Mouse (Mus musculus) heart, embryonic 12.5 days (tissue): ENCODE measurements around the gene Nudt22. TPM values are rescaled to one million over a fixed set of nuclear protein-coding genes. Genes with fewer than 3 reads are reported as not detected.

ENCODE experiments used
- ATAC-seq: fragments of 200-750 bp; cut with Nextera tagmentation; 2 replicates; pipeline ENCODE4 v1.8.0; 2017; ENCODE audit warnings: moderate TSS enrichment, moderate library complexity; ENCODE audit not compliant: insufficient number of reproducible peaks, low FRiP score
- H3K27ac ChIP-seq: fragments of 300-500 bp; sonication (generic); 2 replicates; pipeline ENCODE4 v1.5.1; 2016; ENCODE audit warnings: mild to moderate bottlenecking, moderate library complexity; ENCODE audit not compliant: poor library complexity, severe bottlenecking
- H3K27me3 ChIP-seq: fragments of 300-500 bp; sonication (generic); replicated peaks from 2 replicates; pipeline ENCODE4 v1.6.1; 2016; ENCODE audit warnings: mild to moderate bottlenecking, moderate library complexity
- H3K36me3 ChIP-seq: fragments of 300-500 bp; sonication (generic); 2 replicates; pipeline ENCODE4 v1.6.1; 2016; ENCODE audit warnings: mild to moderate bottlenecking, moderate library complexity
- H3K4me1 ChIP-seq: fragments of 300-500 bp; sonication (generic); replicated peaks from 2 replicates; pipeline ENCODE4 v1.6.1; 2016; ENCODE audit warnings: mild to moderate bottlenecking
- H3K4me2 ChIP-seq: fragments of 300-500 bp; sonication (generic); 2 replicates; pipeline ENCODE4 v1.6.1; 2016; ENCODE audit warnings: mild to moderate bottlenecking, moderate library complexity
- H3K4me3 ChIP-seq: fragments of 300-500 bp; sonication (generic); 2 replicates; pipeline ENCODE4 v1.5.1; 2016; ENCODE audit warnings: mild to moderate bottlenecking
- H3K9ac ChIP-seq: fragments of 300-500 bp; sonication (generic); 2 replicates; pipeline ENCODE4 v1.6.1; 2016; ENCODE audit warnings: mild to moderate bottlenecking, moderate library complexity
- H3K9me3 ChIP-seq: fragments of 300-500 bp; sonication (generic); replicated peaks from 2 replicates; pipeline ENCODE4 v1.6.1; 2016; ENCODE audit warnings: mild to moderate bottlenecking, moderate library complexity
- WGBS: fragments of 180-500 bp; shearing (Covaris S2); methylation state at CpG from one replicate; pipeline ENCODE4 v1.1.7; 2016; 5-methylcytosine and 5-hydroxymethylcytosine counted together
- polyA plus RNA-seq: library from polyadenylated mRNA; unstranded; fragments of >200 nt; fragmentation: Nextera tagmentation; extraction: Ambion mirVana; gene quantifications from 2 replicates; pipeline ENCODE4 v1.2.1, GENCODE M21; 2016

The Nudt22 gene
- polyA plus RNA-seq, result 22.4 and 23.6 TPM in 2 replicates

DNA sequence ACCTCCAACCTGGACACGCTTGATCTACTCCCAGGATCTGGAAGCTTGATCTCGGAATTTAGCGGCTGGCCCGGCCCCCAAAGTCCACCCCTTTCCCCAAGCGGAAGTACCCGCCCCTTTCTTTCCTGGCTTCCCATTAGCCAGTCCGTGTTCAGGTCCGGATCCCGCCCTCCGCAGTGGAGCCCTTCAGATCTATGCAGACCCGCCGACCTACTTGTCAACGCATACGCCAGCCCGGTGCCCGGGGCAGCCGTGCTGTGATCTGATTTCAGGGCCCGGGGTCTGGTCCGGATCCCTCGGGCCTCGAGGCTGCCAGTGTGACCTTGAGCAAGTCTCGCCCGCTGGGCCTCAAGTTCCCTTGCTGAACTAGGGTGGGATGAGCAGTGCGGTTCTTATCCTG is at the start of gene Nudt22, which contains the start of gene Trpt1:
TSS of gene Nudt22 (minus strand) at position 112 of the 400 bp plus-strand sequence.
TSS of gene Trpt1 (plus strand) at position 126 of the 400 bp plus-strand sequence.
- Histone ChIP-seq H3K27me3 (no peaks in the 10 kb centered on the region), H3K9ac (peak within 1 kb of the TSS; percentile 81), H3K4me2 (peak within 1 kb of the TSS; percentile 82), H3K4me1 (peaks cover 41% of the 10 kb centered on the region), H3K36me3 (peaks cover 26% of the 10 kb centered on the region), H3K9me3 (0 out of 2 replicates have a peak, but pooled peaks cover 15% of the 10 kb centered on the region), H3K27ac (peak within 1 kb of the TSS; percentile 67), H3K4me3 (peak within 1 kb of the TSS; percentile 61)
- under 1% methylated on average over 24 of the region's 24 CpGs for WGBS
- ATAC-seq, result peak; percentile 73

DNA sequence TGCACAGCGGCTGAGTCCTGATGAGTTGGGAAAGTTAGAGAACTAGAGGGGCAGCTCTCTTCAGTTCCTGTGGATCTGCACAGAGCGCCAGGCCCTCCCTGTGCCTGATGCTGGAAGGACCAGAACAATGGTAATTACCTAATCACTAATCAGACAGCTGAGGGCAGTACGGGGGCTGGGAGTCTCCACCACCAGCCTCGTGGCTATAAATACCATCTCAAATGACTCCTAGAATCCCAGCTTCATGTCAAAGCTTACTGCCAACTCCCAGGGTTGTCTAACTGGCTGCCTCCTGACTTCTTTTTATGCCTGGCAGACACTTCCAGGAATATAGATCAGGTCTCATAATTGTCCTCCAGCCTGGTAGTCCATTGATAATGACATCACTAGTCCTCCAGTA is 48.8 kb upstream of the Nudt22 start:
- Histone ChIP-seq H3K4me1 (peaks cover 13% of the 10 kb centered on the region), H3K4me3 (no peak overlapping the region), H3K9ac (peak overlapping the region; percentile 0; the same call in 1 of the 2 replicates), H3K36me3 (no peaks in the 10 kb centered on the region), H3K27ac (peak overlapping the region; percentile 71), H3K4me2 (no peak overlapping the region), H3K9me3 (no peaks in the 10 kb centered on the region), H3K27me3 (no peaks in the 10 kb centered on the region)
- ATAC-seq, result no peak
- 27% methylated on average over 4 of the region's 4 CpGs for WGBS

DNA sequence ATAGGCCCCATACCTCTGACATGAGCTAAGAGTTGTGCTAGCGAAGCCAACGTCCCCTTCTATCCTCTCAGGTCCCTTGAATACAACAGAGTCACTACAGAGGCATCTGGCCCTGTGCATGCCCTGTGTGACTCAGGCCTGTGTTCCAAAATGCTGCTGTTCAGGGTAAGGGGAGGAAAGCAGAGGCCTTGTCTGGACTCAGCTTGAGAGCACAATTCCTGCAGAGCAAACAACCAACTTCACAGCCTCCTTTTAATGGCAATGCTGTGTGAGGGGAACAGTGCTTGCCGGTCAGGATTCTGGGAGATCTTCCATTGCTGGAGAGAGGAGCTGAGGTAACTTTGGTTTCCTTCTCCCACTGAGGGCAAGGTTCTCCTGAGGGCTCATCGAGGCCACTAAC is 48.4 kb upstream of the Nudt22 start:
- Histone ChIP-seq H3K27me3 (no peaks in the 10 kb centered on the region), H3K36me3 (no peaks in the 10 kb centered on the region), H3K27ac (peak overlapping the region; percentile 71), H3K9me3 (no peaks in the 10 kb centered on the region), H3K9ac (peak overlapping the region; percentile 0; the same call in 1 of the 2 replicates), H3K4me2 (no peak overlapping the region), H3K4me1 (peaks cover 13% of the 10 kb centered on the region), H3K4me3 (no peak overlapping the region)
- 51% methylated on average over 4 of the region's 4 CpGs for WGBS
- no peak for ATAC-seq

DNA sequence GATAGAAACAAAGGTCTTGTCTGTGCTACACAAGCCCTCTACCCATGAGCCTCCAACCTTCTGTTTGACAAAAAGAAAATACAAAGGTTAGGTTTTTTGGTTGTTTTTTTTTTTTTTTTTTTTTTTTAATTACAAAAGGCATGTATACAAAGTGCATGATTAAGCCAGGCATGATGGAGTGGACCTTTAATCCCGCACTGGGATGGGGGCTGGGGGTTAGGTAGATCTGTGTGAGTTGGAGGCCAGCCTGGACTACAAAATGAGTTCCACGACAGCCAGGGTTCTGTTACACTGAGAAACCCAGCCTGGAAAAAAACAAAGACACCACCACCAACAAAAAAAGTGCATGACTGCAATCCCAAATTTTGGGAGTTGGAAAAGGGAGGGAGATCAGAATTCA is 45.3 kb upstream of the Nudt22 start:
- no peaks in the 10 kb centered on the region for H3K36me3 ChIP-seq
- 92% methylated on average over 2 of the region's 2 CpGs for WGBS
- peaks cover 37% of the 10 kb centered on the region for H3K4me1 ChIP-seq
- H3K9ac ChIP-seq, result peak overlapping the region; percentile 84; the same call in 1 of the 2 replicates
- peak overlapping the region; percentile 75 for H3K4me2 ChIP-seq
- no peaks in the 10 kb centered on the region for H3K27me3 ChIP-seq
- no peak overlapping the region for H3K4me3 ChIP-seq
- no peak for ATAC-seq
- no peak overlapping the region for H3K27ac ChIP-seq
- H3K9me3 ChIP-seq, result no peaks in the 10 kb centered on the region

DNA sequence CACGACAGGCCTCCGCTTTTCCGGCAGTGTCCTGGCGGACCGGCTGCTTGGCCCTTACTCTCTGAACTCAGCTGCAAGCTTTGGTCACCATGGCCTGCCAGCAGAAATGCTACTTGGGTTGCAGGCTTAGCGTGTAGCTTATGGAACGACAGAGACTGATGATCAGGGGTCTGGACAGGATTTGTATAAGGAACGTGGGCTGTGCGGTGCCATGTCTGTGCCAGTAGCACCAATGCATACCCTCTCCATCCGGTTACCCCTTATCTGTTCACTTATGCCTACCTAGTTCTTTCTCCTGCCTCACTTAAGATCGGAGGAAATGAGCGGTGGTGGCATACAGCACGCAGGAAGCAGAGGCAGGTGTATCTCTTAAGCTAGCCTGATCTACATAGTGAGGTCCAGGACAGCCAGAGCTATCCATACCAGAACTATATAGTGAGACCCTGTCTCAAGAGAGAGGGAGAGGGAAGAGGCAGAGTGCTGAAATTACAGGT is 44.8 kb upstream of the Nudt22 start:
- Histone ChIP-seq H3K9ac (peak overlapping the region; percentile 84), H3K4me2 (peak overlapping the region; percentile 75), H3K4me3 (peak overlapping the region; percentile 93), H3K27me3 (no peaks in the 10 kb centered on the region), H3K4me1 (peaks cover 37% of the 10 kb centered on the region), H3K36me3 (no peaks in the 10 kb centered on the region), H3K9me3 (no peaks in the 10 kb centered on the region), H3K27ac (peak overlapping the region; percentile 90)
- WGBS, result 21% methylated on average over 13 of the region's 13 CpGs
- ATAC-seq, result peak; percentile 5; the same call in 1 of the 2 replicates

DNA sequence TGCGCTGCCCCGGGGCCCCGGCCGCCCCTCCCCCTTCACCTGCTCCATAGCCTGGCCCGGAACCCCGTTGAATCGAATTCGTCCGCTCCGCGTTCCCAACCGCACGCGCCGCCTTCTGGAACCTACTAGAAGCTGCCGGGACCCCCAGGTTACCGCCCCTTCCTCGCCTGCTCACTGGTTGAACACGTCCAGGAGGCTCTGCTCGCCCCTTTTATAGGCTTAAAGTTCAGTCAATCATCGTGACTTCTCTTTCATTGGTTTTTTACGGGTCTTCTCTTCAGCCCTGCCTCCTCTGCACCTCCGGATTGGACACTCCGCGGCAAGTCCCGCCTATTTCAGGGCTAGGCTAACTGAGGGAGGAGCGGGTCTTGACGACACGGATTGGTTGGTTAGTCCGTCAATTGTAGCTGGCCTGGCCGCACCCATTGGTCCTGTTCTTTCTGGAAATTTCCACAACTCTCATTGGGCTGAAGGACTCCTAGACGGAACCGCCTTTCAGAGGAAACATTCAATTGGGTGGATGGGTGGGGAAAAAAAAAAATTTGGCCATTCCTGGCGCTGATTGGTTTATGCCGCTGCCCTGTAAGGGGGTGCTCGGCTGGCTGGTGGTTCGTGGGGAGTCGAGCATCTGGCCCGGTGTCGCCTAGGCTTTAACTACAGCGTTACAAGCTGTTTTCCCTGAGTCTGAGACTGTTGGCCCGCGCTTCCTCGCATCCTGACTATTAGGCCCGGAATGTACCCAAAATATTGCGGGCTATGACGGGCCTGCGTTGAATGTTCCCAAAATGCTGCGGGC is 44.1 kb upstream of the Nudt22 start, which contains the start of gene Stip1:
TSS of gene Stip1 (minus strand) at position 127 of the 796 bp plus-strand sequence.
- H3K9me3 ChIP-seq, result no peaks in the 10 kb centered on the region
- H3K4me3 ChIP-seq, result peak within 1 kb of the TSS; percentile 93
- peak within 1 kb of the TSS; percentile 99 for H3K9ac ChIP-seq
- peak within 1 kb of the TSS; percentile 91 for H3K4me2 ChIP-seq
- ATAC-seq, result peak; percentile 98
- under 1% methylated on average over 49 of the region's 49 CpGs for WGBS
- peak within 1 kb of the TSS; percentile 90 for H3K27ac ChIP-seq
- H3K4me1 ChIP-seq, result peaks cover 37% of the 10 kb centered on the region
- no peaks in the 10 kb centered on the region for H3K27me3 ChIP-seq
- peaks cover 6% of the 10 kb centered on the region for H3K36me3 ChIP-seq

DNA sequence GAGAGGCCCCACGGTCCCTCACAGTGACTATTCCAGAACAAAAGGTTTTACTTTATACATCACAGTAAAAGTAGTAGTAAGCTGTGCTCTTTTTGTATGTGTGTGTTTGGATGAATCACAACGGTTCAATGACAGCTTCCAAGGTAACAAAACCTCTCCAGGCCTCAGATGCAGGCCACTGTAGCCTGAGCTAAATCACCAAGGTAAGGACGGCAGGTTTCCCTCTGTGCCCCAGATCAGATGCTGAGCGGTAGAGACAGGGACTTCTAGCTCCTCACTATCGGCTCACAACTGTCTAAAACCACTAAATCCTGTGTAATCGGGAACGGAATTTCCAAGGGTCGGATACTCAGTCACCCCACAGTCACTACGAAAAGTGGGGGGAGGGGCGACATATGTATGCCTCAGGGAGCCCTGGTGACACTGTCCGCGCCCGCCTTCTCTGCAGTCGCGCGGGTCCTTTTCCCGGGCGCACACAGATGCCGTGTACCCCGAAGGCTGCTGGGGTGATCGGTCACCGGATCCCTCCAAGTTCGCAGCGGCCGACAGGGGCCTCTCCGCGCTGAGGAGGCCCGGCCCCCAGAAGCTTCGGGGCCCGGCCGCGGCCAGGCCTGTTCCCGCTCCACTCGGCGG is 43.3 kb upstream of the Nudt22 start:
- Histone ChIP-seq H3K4me2 (peak overlapping the region; percentile 91), H3K36me3 (peaks cover 13% of the 10 kb centered on the region), H3K9ac (peak overlapping the region; percentile 99), H3K4me1 (peaks cover 31% of the 10 kb centered on the region), H3K27ac (peak overlapping the region; percentile 90), H3K27me3 (no peaks in the 10 kb centered on the region), H3K4me3 (peak overlapping the region; percentile 93), H3K9me3 (no peaks in the 10 kb centered on the region)
- ATAC-seq, result peak; percentile 13
- WGBS, result 2% methylated on average over 35 of the region's 35 CpGs

DNA sequence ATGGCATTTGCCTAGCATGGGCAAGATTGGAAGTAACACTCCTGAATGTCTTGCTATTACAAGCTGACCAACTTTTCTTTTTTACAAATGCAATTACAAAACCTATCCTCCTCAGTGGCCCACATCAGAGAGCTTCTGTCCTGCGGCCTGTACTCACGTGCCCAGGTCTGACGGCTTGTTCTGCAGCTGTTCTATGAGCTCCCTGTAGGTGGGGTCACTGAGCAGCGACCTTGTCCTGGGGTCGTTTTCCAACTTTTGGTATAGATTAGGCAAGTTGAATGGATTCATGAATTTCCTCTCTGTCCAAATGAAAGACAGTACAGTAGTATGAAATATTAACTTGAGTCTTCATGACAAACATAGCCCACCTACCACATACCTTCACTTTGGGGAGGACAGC is 38.1 kb upstream of the Nudt22 start:
- 92% methylated on average over 5 of the region's 5 CpGs for WGBS
- ATAC-seq, result no peak
- H3K36me3 ChIP-seq, result peaks cover 63% of the 10 kb centered on the region

DNA sequence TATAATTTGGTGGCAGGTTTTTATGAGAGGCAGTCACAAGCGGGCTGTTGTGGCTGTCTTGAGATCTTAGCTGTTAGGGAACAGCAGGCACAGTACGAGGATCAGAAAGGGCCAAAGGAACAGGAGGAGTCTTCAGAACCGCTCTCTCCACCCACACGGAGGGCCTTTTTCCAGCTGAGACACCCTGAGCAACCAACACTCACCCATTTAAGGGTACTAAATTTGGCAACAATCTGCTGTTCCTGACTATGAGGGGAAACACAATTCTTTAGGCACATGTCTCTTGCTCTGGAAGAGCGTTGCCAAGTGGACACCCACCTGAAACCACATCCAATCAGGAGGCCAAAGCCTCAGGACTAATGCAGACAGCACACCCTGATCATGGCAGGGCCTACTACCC is 33.6 kb upstream of the Nudt22 start:
- no peaks in the 10 kb centered on the region for H3K27me3 ChIP-seq
- WGBS, result 92% methylated on average over 5 of the region's 5 CpGs
- ATAC-seq, result no peak
- H3K27ac ChIP-seq, result no peak overlapping the region
- no peaks in the 10 kb centered on the region for H3K4me1 ChIP-seq
- no peak overlapping the region for H3K9ac ChIP-seq
- peaks cover 94% of the 10 kb centered on the region for H3K36me3 ChIP-seq
- no peak overlapping the region for H3K4me2 ChIP-seq
- no peaks in the 10 kb centered on the region for H3K9me3 ChIP-seq
- no peak overlapping the region for H3K4me3 ChIP-seq

More for the DNA sequence above, 38.1 kb upstream of the Nudt22 start:
- no peak overlapping the region for H3K4me3 ChIP-seq
- H3K27ac ChIP-seq, result no peak overlapping the region
- H3K4me2 ChIP-seq, result no peak overlapping the region
- H3K4me1 ChIP-seq, result peaks cover 23% of the 10 kb centered on the region
- H3K9me3 ChIP-seq, result no peaks in the 10 kb centered on the region
- H3K9ac ChIP-seq, result no peak overlapping the region
- H3K27me3 ChIP-seq, result no peaks in the 10 kb centered on the region

DNA sequence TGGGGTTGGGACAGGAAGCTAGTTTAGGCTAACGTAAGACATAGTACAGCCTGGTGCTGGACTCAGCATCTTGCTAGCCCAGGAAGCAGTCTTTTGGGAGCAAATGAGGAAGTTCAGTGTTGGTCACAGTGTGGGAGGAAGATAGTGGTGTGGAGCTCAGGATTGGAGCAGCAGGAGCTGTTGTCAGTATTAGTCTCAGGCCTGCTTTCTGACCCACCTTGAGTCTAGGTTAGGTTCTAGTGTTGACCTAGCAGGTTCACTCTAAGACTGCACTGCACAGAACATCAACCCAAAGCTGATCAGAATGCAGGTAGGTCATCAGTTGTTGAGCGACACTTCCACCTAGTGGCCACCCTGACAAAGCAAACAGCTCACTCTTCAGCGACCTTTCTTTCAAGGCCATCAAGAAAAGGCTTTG is 24.3 kb upstream of the Nudt22 start:
- Histone ChIP-seq H3K27ac (no peak overlapping the region), H3K27me3 (no peaks in the 10 kb centered on the region), H3K36me3 (peaks cover 64% of the 10 kb centered on the region), H3K4me3 (no peak overlapping the region), H3K9ac (no peak overlapping the region), H3K4me2 (no peak overlapping the region), H3K4me1 (peaks cover 23% of the 10 kb centered on the region), H3K9me3 (no peaks in the 10 kb centered on the region)
- 40% methylated on average over 3 of the region's 3 CpGs for WGBS
- ATAC-seq, result no peak

DNA sequence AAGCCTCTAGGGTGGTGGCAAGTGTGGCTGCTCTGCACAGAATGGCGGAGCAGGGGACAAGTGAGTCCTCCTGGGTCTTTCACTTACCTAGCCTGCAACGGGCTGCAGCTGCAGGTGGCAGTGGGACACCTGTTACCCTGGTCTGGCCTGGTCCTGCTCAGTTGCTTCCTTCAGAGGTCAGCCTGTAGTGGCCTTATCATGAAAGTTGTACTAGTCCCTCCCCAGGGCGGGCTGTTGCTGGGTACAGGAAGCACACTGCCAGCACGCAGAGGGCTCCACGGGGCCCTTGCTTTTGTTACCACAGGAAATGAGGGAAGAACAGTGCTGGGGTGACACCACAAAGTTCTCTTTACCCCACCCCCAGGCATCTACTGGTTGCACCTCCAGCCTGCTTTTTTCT is 23.3 kb upstream of the Nudt22 start, which contains the start of gene Fermt3:
TSS of gene Fermt3 (minus strand) at position 279 of the 400 bp plus-strand sequence.
- Histone ChIP-seq H3K4me1 (peaks cover 23% of the 10 kb centered on the region), H3K4me3 (0 out of 2 replicates have a peak within 1 kb of the TSS, but pooled peaks have one; percentile 10), H3K27ac (peak within 1 kb of the TSS; percentile 26), H3K36me3 (peaks cover 54% of the 10 kb centered on the region), H3K4me2 (peak within 1 kb of the TSS; percentile 24), H3K9ac (no peak within 1 kb of the TSS), H3K9me3 (no peaks in the 10 kb centered on the region), H3K27me3 (no peaks in the 10 kb centered on the region)
- ATAC-seq, result peak; percentile 72
- 58% methylated on average over 5 of the region's 5 CpGs for WGBS
